ENCODE assay signal across 11 mouse cellular contexts in genomic region chr12:99498978-99499694, GRCm38 (mm10).
DNase-seq lines count a peak whose midpoint lies in the region; ATAC-seq lines count a peak whose summit lies in the region.
"Had no signal": no experiment of that assay in that cellular context is flagged by ENCODE, and none has a peak within 500 bp of the region (broad histone marks: within the 10 kb centered on the region; RNA-seq: fewer than 3 reads in every experiment).

No protein-coding gene starts in this region.

- H3K4me3 ChIP-seq in midbrain, embryonic 11.5 days (ENCODE audit: low read depth, low read length) = no peak overlapping the region

- no peak overlapping the region for H3K9ac ChIP-seq in midbrain, embryonic 11.5 days (ENCODE audit: low read length)

- H3K27ac ChIP-seq in midbrain, embryonic 11.5 days (ENCODE audit: low read depth, low read length) = no peak overlapping the region

- peaks cover 15% of the 10 kb centered on the region for H3K4me1 ChIP-seq in midbrain, embryonic 11.5 days (ENCODE audit: control insufficient read depth, insufficient read depth, low read length)

- H3K4me2 ChIP-seq in midbrain, embryonic 11.5 days = no peak overlapping the region; the same call in 1 of the 2 replicates

- no peaks in the 10 kb centered on the region for H3K27me3 ChIP-seq in midbrain, embryonic 11.5 days (ENCODE audit: control insufficient read depth, insufficient read depth, low read length)

- H3K9me3 ChIP-seq in midbrain, embryonic 11.5 days (ENCODE audit: control insufficient read depth, low read length) = no peaks in the 10 kb centered on the region

- H3K36me3 ChIP-seq in midbrain, embryonic 11.5 days (ENCODE audit: control insufficient read depth, insufficient read depth, low read length) = no peaks in the 10 kb centered on the region

- no peak for DNase-seq in frontal cortex, postnatal 25 days (ENCODE audit: low spot score in 2 of 2)
- peak; percentile 52 to 80 for DNase-seq in layer of hippocampus, adult 18-20 months (ENCODE audit: low spot score in 2 of 2)
- peak; percentile 93 for DNase-seq in midbrain, embryonic 11.5 days (ENCODE audit: low spot score, missing footprints)
- peak; percentile 43 for DNase-seq in right cerebral cortex, postnatal 25 days
- DNase-seq in ovary, postnatal 10 days (ENCODE audit: low spot score) = no peak
- no peak for DNase-seq in kidney, postnatal 14 days
- DNase-seq in kidney, adult 9 months = no peak
- DNase-seq: cerebellum, adult 9-10 months; kidney, postnatal 4 days; thymus, adult 2 months had no signal

- WGBS in midbrain, embryonic 11.5 days = 41% methylated on average over 9 of the region's 9 CpGs

- ATAC-seq in frontal cortex, adult (ENCODE audit: low TSS enrichment) = peak; percentile 94
- peak; percentile 73; the same call in 1 of the 2 replicates for ATAC-seq in midbrain, embryonic 11.5 days (ENCODE audit: low FRiP score)

Comparison
In these comparisons a context has a peak if more than half of its experiments do, and no peak if none do; other contexts are left out.
1. DNase-seq: peak in layer of hippocampus, adult 18-20 months (2 of 2), midbrain, embryonic 11.5 days (single experiment) and right cerebral cortex, postnatal 25 days (single experiment); none in frontal cortex, postnatal 25 days (0 of 2), ovary, postnatal 10 days (single experiment), kidney, postnatal 14 days (single experiment) and kidney, adult 9 months (single experiment).